Mouse (Mus musculus) naive thymus-derived CD4-positive, alpha-beta T cell, adult 5 months (primary cell): ENCODE data around the gene Hibadh. TPM values are rescaled to one million over a fixed set of nuclear protein-coding genes. Genes with fewer than 3 reads are reported as not detected.

ENCODE experiments used
- polyA plus RNA-seq: library from polyadenylated mRNA; unstranded; fragments of 100-300 nt; shearing (Covaris generic); gene quantifications from one replicate; pipeline ENCODE4 v1.2.1, GENCODE M21; 2017

The Hibadh gene
- 74.0 TPM for polyA plus RNA-seq

DNA sequence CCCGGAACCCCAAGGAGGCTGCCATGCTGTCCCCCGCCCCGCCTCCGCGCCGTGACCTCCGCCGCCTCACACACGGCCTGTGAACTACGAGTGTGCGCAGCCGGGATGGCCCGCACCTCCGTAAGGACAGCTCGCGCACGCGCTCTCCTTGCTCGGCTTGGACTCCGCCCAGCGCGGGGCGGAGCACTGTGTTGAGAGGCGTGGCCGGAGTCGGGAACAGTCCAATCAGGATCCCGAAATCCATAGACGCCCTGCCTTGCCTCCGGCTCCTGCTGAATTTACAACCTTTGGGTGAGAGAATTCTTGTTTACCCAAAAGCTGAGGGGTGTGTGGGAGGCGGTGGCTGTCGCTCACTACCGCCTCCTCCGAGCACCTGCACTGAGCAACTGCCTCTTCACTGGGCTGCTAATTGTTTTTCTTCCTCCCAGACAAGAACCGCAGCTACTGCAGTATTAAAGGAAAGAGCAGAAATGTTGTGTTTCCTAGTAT, at the start of gene Hibadh:
Gene Hibadh, minus strand, starts transcription at position 166 of the 489 bp plus-strand sequence.

Other genes starting within 250 kb of the Hibadh start
- gene Tax1bp1, start 73.3 kb upstream of the Hibadh start, polyA plus RNA-seq = 383 TPM